Mouse (Mus musculus) ES-Bruce4 (cell line): ENCODE measurements around the gene Kmt2b.

Experiments
- CTCF ChIP-seq: IDR thresholded peaks from one replicate; pipeline ENCODE4 v1.8.1; 2011; ENCODE audit warnings: low read depth, low read length
- EP300 ChIP-seq: IDR thresholded peaks from 2 replicates; pipeline ENCODE4 v1.6.1; 2011; ENCODE audit warnings: low read depth, low read length; ENCODE audit not compliant: insufficient read depth
- POLR2A ChIP-seq: IDR thresholded peaks from one replicate; pipeline ENCODE4 v1.8.1; 2011; ENCODE audit warnings: low read length; ENCODE audit not compliant: insufficient read depth

DNA sequence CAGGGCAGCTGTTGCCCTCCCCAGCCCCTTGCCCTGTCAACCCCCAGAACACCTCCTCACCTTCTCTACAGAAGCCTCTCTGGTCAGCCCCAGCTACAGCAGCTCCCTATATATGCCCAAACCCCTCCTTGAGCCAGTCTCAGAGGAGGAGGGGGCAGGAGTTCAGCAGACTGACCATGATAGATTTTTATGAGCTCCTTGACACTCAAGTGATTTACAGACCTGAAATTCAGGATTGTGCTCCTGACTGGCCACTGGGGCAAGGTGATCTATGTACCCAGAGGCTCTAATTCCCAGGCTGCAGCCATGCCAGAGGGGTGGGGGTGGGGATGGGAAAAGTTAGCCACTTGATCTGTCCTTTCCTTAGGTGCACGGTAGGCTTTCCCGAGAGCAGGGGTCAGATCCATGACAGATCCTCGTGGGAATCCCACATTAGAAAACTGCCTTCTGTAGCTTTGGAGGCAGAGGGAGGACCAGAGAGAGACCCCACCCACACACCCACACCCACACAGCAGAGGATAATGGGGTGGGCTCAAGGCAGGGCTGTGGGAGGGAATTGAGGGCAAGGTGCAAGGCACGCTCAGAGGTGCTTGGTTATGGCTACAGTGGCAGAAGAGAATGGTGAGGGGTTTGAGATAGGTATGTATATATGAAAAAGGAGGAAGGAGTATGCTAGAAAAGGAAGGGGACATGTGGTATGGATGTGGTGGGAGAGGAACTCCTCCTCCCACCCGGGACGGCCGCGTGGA, 24.3 kb upstream of the Kmt2b start, which contains the start of gene Upk1a:
- TF ChIP-seq POLR2A (no peak), CTCF (no peak), EP300 (no peak)
